Mouse (Mus musculus) spleen, adult 2 months (tissue): Measurements from ENCODE around the gene Ctnna2. TPM values are rescaled to one million over a fixed set of nuclear protein-coding genes. Genes with fewer than 3 reads are reported as not detected.

ENCODE experiments used
- DNase-seq, 2 experiments: peaks; one replicate each; pipeline versions ENCODE4 v3.0.0 to v3.0.0-alpha.2; 2012 to 2021; ENCODE audit warnings: low spot score in 2 of 2, low read depth in 1 of 2
- H3K27ac ChIP-seq: fragments of 200-500 bp; 2 replicates; pipeline ENCODE4 v1.5.1; 2012; ENCODE audit warnings: low read length, inconsistent platforms; ENCODE audit not compliant: insufficient read depth
- H3K27me3 ChIP-seq: fragments of 200-500 bp; 2 replicates; pipeline ENCODE4 v1.6.1; 2012; ENCODE audit warnings: mild to moderate bottlenecking, moderate library complexity, low read length, inconsistent platforms; ENCODE audit not compliant: control insufficient read depth, insufficient read depth
- H3K36me3 ChIP-seq: fragments of 200-500 bp; 2 replicates; pipeline ENCODE4 v1.6.1; 2012; ENCODE audit warnings: mild to moderate bottlenecking, low read length, inconsistent platforms; ENCODE audit not compliant: control insufficient read depth, insufficient read depth
- H3K4me1 ChIP-seq: fragments of 200-500 bp; 2 replicates; pipeline ENCODE4 v1.6.1; 2011; ENCODE audit warnings: inconsistent platforms; ENCODE audit not compliant: control insufficient read depth, insufficient read depth, insufficient read length
- H3K4me3 ChIP-seq: fragments of 200-500 bp; 2 replicates; pipeline ENCODE4 v1.5.1; 2011; ENCODE audit warnings: mild to moderate bottlenecking, inconsistent platforms; ENCODE audit not compliant: insufficient read depth, insufficient read length; ENCODE audit errors: extremely low read depth
- CTCF ChIP-seq: fragments of 200-500 bp; IDR thresholded peaks from 2 replicates; pipeline ENCODE4 v1.5.1; 2011; ENCODE audit warnings: mild to moderate bottlenecking, inconsistent platforms; ENCODE audit not compliant: insufficient read depth, insufficient read length, insufficient replicate concordance; ENCODE audit errors: extremely low read depth
- POLR2A ChIP-seq: fragments of 200-500 bp; IDR thresholded peaks from 2 replicates; pipeline ENCODE4 v1.6.1; 2011; ENCODE audit warnings: low read depth, low read length, inconsistent platforms
- WGBS: fragments of 180-500 bp; shearing (Covaris S2); methylation state at CpG from one replicate; pipeline ENCODE4 v1.1.7; 2018; 5-methylcytosine and 5-hydroxymethylcytosine counted together
- polyA plus RNA-seq: library from polyadenylated mRNA; depleted of rRNA; stranded (reverse); fragments of >200 nt; gene quantifications from 2 replicates; pipeline ENCODE4 v1.2.3, GENCODE M21; 2012

The Ctnna2 gene
- polyA plus RNA-seq, 1 experiment, result 0.05 TPM

- WGBS, result 83% methylated on average over 3 of the region's 3 CpGs
Observed at GRCm38 (mm10) chr6:77817116-77817515, 162.4 kb downstream of the Ctnna2 start.

GRCm38 (mm10) chr6:77811041-77811440 is 168.5 kb downstream of the Ctnna2 start:
- Histone ChIP-seq H3K27me3 (no peaks in the 10 kb centered on the region), H3K4me1 (no peaks in the 10 kb centered on the region), H3K4me3 (no peak overlapping the region), H3K27ac (no peak overlapping the region), H3K36me3 (no peaks in the 10 kb centered on the region)
- no peak for TF ChIP-seq POLR2A
- no peak for TF ChIP-seq CTCF
- no peak for DNase-seq
- WGBS, result 88% methylated on average over 3 of the region's 3 CpGs

More at GRCm38 (mm10) chr6:77817116-77817515, 162.4 kb downstream of the Ctnna2 start:
- H3K4me3 ChIP-seq, result no peak overlapping the region
- DNase-seq, result no peak
- no peaks in the 10 kb centered on the region for H3K27me3 ChIP-seq
- no peaks in the 10 kb centered on the region for H3K36me3 ChIP-seq
- TF ChIP-seq CTCF (no peak), POLR2A (no peak)
- no peak overlapping the region for H3K27ac ChIP-seq
- H3K4me1 ChIP-seq, result no peaks in the 10 kb centered on the region

GRCm38 (mm10) chr6:77802604-77803003 is 176.9 kb downstream of the Ctnna2 start:
- no peak overlapping the region for H3K27ac ChIP-seq
- TF ChIP-seq POLR2A, result no peak
- TF ChIP-seq CTCF, result no peak
- no peak for DNase-seq
- H3K36me3 ChIP-seq, result no peaks in the 10 kb centered on the region
- WGBS, result 83% methylated on average over 3 of the region's 3 CpGs
- no peaks in the 10 kb centered on the region for H3K4me1 ChIP-seq
- H3K4me3 ChIP-seq, result no peak overlapping the region
- H3K27me3 ChIP-seq, result no peaks in the 10 kb centered on the region

GRCm38 (mm10) chr6:77783342-77783741 is 196.2 kb downstream of the Ctnna2 start:
- no peak for DNase-seq
- Histone ChIP-seq H3K36me3 (no peaks in the 10 kb centered on the region), H3K4me3 (no peak overlapping the region), H3K27ac (no peak overlapping the region), H3K27me3 (no peaks in the 10 kb centered on the region), H3K4me1 (no peaks in the 10 kb centered on the region)
- TF ChIP-seq POLR2A, result no peak
- TF ChIP-seq CTCF, result no peak
- 70% methylated on average over 3 of the region's 3 CpGs for WGBS

- H3K36me3 ChIP-seq, result no peaks in the 10 kb centered on the region
- H3K27me3 ChIP-seq, result no peaks in the 10 kb centered on the region
- no peak overlapping the region for H3K27ac ChIP-seq
- DNase-seq, result no peak
- 82% methylated on average over 10 of the region's 10 CpGs for WGBS
- TF ChIP-seq CTCF, result no peak
- no peak for TF ChIP-seq POLR2A
- H3K4me1 ChIP-seq, result no peaks in the 10 kb centered on the region
- no peak overlapping the region for H3K4me3 ChIP-seq
Observed at GRCm38 (mm10) chr6:77768357-77769103, 211.0 kb downstream of the Ctnna2 start.

GRCm38 (mm10) chr6:77758164-77758563 is 221.3 kb downstream of the Ctnna2 start:
- WGBS, result 72% methylated on average over 3 of the region's 3 CpGs
- H3K4me3 ChIP-seq, result no peak overlapping the region
- TF ChIP-seq POLR2A (no peak), CTCF (no peak)
- H3K27ac ChIP-seq, result no peak overlapping the region
- no peak for DNase-seq
- H3K4me1 ChIP-seq, result no peaks in the 10 kb centered on the region
- H3K36me3 ChIP-seq, result no peaks in the 10 kb centered on the region
- H3K27me3 ChIP-seq, result no peaks in the 10 kb centered on the region

GRCm38 (mm10) chr6:77745426-77745825 is 234.1 kb downstream of the Ctnna2 start:
- no peak overlapping the region for H3K4me3 ChIP-seq
- H3K36me3 ChIP-seq, result no peaks in the 10 kb centered on the region
- DNase-seq, result no peak
- TF ChIP-seq CTCF (no peak), POLR2A (no peak)
- H3K27ac ChIP-seq, result no peak overlapping the region
- no peaks in the 10 kb centered on the region for H3K4me1 ChIP-seq
- 92% methylated on average over 5 of the region's 5 CpGs for WGBS
- no peaks in the 10 kb centered on the region for H3K27me3 ChIP-seq
